Mouse (Mus musculus) erythroblast, embryonic 14.5 days (primary cell): Measurements from ENCODE around the gene Ptgdr.

Experiments
- GATA1 ChIP-seq: IDR thresholded peaks from 2 replicates; pipeline ENCODE4 v1.6.1; 2012; ENCODE audit warnings: low read length, inconsistent platforms, mixed read lengths
- TAL1 ChIP-seq: IDR thresholded peaks from 3 replicates; pipeline ENCODE4 v1.6.1; 2012; ENCODE audit warnings: low read length, inconsistent platforms, mixed read lengths

DNA sequence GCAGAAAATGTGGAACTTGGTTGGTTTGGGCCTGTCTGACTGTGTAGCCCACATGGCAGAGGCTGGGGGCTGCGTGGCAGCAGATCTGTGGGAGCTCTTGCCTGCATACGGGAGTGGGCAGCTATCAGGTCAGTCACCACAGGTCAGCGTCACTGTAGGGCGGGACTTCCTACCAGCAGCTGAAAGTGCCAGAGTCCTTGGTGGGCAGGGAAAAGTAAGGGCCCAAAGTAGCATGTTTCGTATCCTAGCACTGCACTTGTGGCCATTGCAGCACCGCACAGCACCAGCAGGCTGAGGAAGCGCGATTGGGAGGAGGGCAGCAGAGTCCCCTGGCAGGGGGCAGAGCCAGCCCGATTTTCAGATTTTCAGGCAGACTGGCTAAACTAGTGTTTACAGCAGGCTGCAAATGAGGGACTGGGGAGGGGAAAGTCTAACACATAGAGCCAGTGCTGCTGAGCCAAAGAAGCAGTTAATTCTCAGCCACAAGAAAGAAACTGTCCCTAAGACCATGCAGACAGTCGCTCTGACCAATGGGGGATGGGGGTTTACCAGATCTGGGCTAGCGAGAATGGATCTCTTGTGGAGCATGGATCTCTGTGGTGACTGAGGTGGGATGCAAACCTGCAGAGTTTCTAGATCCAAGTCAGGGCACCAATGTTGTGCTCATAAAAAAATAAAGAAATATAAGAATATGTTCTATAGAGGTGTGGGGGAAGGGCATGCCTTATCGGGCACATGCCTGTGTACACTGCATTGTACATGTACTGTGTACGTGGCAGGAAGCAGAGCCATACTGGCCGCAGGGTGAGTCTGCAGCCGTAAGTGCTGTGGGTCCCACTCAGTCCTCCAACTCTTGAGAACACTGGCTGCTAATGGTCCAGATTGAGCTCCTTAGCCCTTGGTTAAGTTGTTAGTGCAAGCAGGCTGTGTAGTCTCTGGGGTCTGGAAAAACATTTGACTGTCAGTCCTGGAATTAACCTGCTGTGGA is 15.1 kb downstream of the Ptgdr start:
- TF ChIP-seq GATA1 (no peak), TAL1 (no peak)
